Mouse (Mus musculus) CH12.LX (cell line): Measurements from ENCODE around the gene Vps33a.

Experiments
- CHD1 ChIP-seq: IDR thresholded peaks from 2 replicates; pipeline ENCODE4 v1.6.1; 2012; ENCODE audit warnings: low read depth, low read length, improper control_type of control experiment, inconsistent platforms
- CTCF ChIP-seq, 2 experiments: IDR thresholded peaks in 1 of 2; conservative IDR thresholded peaks in 1 of 2; 2 replicates each; pipeline ENCODE4 v1.5.1; 2011 to 2012; ENCODE audit warnings: low read depth in 2 of 2, low read length in 2 of 2, improper control_type of control experiment in 1 of 2, inconsistent platforms in 1 of 2, mild to moderate bottlenecking in 1 of 2, moderate library complexity in 1 of 2
- E2F4 ChIP-seq: IDR thresholded peaks from 2 replicates; pipeline ENCODE4 v1.6.1; 2011; ENCODE audit warnings: low read depth, low read length, improper control_type of control experiment; ENCODE audit not compliant: insufficient replicate concordance
- EP300 ChIP-seq: IDR thresholded peaks from 2 replicates; pipeline ENCODE4 v1.6.1; 2011; ENCODE audit warnings: low read length, improper control_type of control experiment
- JUND ChIP-seq: conservative IDR thresholded peaks from 2 replicates; pipeline ENCODE4 v1.6.1; 2011; ENCODE audit warnings: low read depth, low read length, improper control_type of control experiment
- MAFK ChIP-seq: IDR thresholded peaks from 2 replicates; pipeline ENCODE4 v1.6.1; 2011; ENCODE audit warnings: low read length, improper control_type of control experiment; ENCODE audit not compliant: insufficient replicate concordance
- MAX ChIP-seq: IDR thresholded peaks from 2 replicates; pipeline ENCODE4 v1.6.1; 2011; ENCODE audit warnings: low read length, improper control_type of control experiment
- MXI1 ChIP-seq: IDR thresholded peaks from 2 replicates; pipeline ENCODE4 v1.6.1; 2011; ENCODE audit warnings: mild to moderate bottlenecking, low read depth, low read length, improper control_type of control experiment
- POLR2A ChIP-seq: IDR thresholded peaks from 2 replicates; pipeline ENCODE4 v1.6.1; 2011; ENCODE audit warnings: low read depth, mild to moderate bottlenecking, improper control_type of control experiment, low read length
- POLR2AphosphoS2 ChIP-seq: IDR thresholded peaks from 2 replicates; pipeline ENCODE4 v1.6.1; 2011; ENCODE audit warnings: low read depth, low read length, improper control_type of control experiment
- ZC3H11A ChIP-seq: IDR thresholded peaks from 2 replicates; pipeline ENCODE4 v1.6.1; 2012; ENCODE audit warnings: low read depth, mild to moderate bottlenecking, inconsistent platforms, low read length, improper control_type of control experiment
- ZMIZ1 ChIP-seq: IDR thresholded peaks from 2 replicates; pipeline ENCODE4 v1.6.1; 2012; ENCODE audit warnings: low read depth, mild to moderate bottlenecking, inconsistent platforms, low read length, improper control_type of control experiment

GRCm38 (mm10) chr5:123489112-123489785, 83.6 kb downstream of the Vps33a start, which contains the start of the genes Lrrc43 and Il31:
- TF ChIP-seq E2F4, result no peak
- TF ChIP-seq CTCF (conservative IDR thresholded peaks at IDR 0.05 in 1 of 2, IDR thresholded peaks at IDR 0.05 in 1 of 2; ENCODE audit: low read depth in 2 of 2, low read length in 2 of 2), result no peak
- no peak for TF ChIP-seq POLR2AphosphoS2
- TF ChIP-seq POLR2A, result no peak
- no peak for TF ChIP-seq ZMIZ1
- no peak for TF ChIP-seq MAX
- TF ChIP-seq EP300, result no peak
- no peak for TF ChIP-seq CHD1
- no peak for TF ChIP-seq MAFK
- no peak for TF ChIP-seq JUND
- TF ChIP-seq ZC3H11A, result no peak
- TF ChIP-seq MXI1, result no peak
